Mouse (Mus musculus) forebrain, postnatal 0 days (tissue): ENCODE data around the gene Wfdc2. TPM values are rescaled to one million over a fixed set of nuclear protein-coding genes. Genes with fewer than 3 reads are reported as not detected.
"Not testable (repeated sequence)": the region's sequence is repeated elsewhere in the genome, so short reads cannot be mapped to it uniquely, and the experiment has no call there.

ENCODE experiments used
- ATAC-seq: fragments of 200-750 bp; cut with Nextera tagmentation; 2 replicates; pipeline ENCODE4 v1.8.0; 2017; ENCODE audit warnings: mild to moderate bottlenecking, moderate library complexity
- DNase-seq: peaks from one replicate; pipeline ENCODE4 v3.0.0-alpha.2; 2015
- H3K27ac ChIP-seq: fragments of 300-500 bp; sonication (generic); 2 replicates; pipeline ENCODE4 v1.5.1; 2014; ENCODE audit warnings: low read depth, mild to moderate bottlenecking, antibody characterized with exemption, low read length, moderate library complexity, mixed read lengths
- H3K27me3 ChIP-seq: fragments of 300-500 bp; sonication (generic); 2 replicates; pipeline ENCODE4 v1.6.1; 2014; ENCODE audit warnings: mild to moderate bottlenecking, low read length, mixed read lengths; ENCODE audit not compliant: insufficient read depth
- H3K36me3 ChIP-seq: fragments of 300-500 bp; sonication (generic); 2 replicates; pipeline ENCODE4 v1.6.1; 2014; ENCODE audit warnings: mild to moderate bottlenecking, moderate library complexity; ENCODE audit not compliant: insufficient read depth
- H3K4me1 ChIP-seq: fragments of 300-500 bp; sonication (generic); 2 replicates; pipeline ENCODE4 v1.6.1; 2014; ENCODE audit warnings: antibody characterized with exemption; ENCODE audit not compliant: insufficient read depth
- H3K4me2 ChIP-seq: fragments of 300-500 bp; sonication (generic); 2 replicates; pipeline ENCODE4 v1.6.1; 2014; ENCODE audit warnings: low read depth, mild to moderate bottlenecking, moderate library complexity
- H3K4me3 ChIP-seq: fragments of 300-500 bp; sonication (generic); 2 replicates; pipeline ENCODE4 v1.5.1; 2014; ENCODE audit warnings: low read depth, low read length, mixed read lengths
- H3K9ac ChIP-seq: fragments of 300-500 bp; sonication (generic); 2 replicates; pipeline ENCODE4 v1.6.1; 2014; ENCODE audit warnings: mild to moderate bottlenecking
- H3K9me3 ChIP-seq: fragments of 300-500 bp; sonication (generic); 2 replicates; pipeline ENCODE4 v1.6.1; 2016; ENCODE audit warnings: low read length
- CTCF ChIP-seq: sonication (generic); IDR thresholded peaks from 2 replicates; pipeline ENCODE4 v1.5.1; 2016; ENCODE audit warnings: antibody characterized with exemption, control low read depth, low read depth
- WGBS: fragments of 180-500 bp; shearing (Covaris S2); extraction: QIAGEN DNeasy Blood & Tissue Kit; methylation state at CpG from one replicate; pipeline ENCODE4 v1.1.7; 2014; 5-methylcytosine and 5-hydroxymethylcytosine counted together
- polyA plus RNA-seq: library from polyadenylated mRNA; unstranded; fragments of >200 nt; fragmentation: Nextera tagmentation; extraction: Ambion mirVana; gene quantifications from 2 replicates; pipeline ENCODE4 v1.2.1, GENCODE M21; 2015
- total RNA-seq: library from RNA; depleted of rRNA; stranded (reverse); fragments of >200 nt; gene quantifications from 2 replicates; pipeline ENCODE4 v1.2.3, GENCODE M21; 2014

Wfdc2 gene
- total and polyA plus RNA-seq, 2 experiments from 2014 or later, result 6.1 to 7.3 TPM

GRCm38 (mm10) chr2:164592014-164592413 is 29.8 kb downstream of the Wfdc2 start:
- TF ChIP-seq CTCF, result peak; percentile 92
- Histone ChIP-seq H3K27me3 (no peaks in the 10 kb centered on the region), H3K27ac (no peak overlapping the region), H3K9ac (no peak overlapping the region), H3K4me1 (no peaks in the 10 kb centered on the region), H3K4me3 (no peak overlapping the region), H3K36me3 (no peaks in the 10 kb centered on the region), H3K4me2 (no peak overlapping the region), H3K9me3 (no peaks in the 10 kb centered on the region)
- ATAC-seq, result peak; percentile 80
- 9% methylated on average over 4 of the region's 4 CpGs for WGBS
- peak; percentile 80 for DNase-seq

- no peak for ATAC-seq
- TF ChIP-seq CTCF, result no peak
- no peaks in the 10 kb centered on the region for H3K27me3 ChIP-seq
- no peak within 1 kb of the TSS for H3K4me3 ChIP-seq
- no peak within 1 kb of the TSS for H3K4me2 ChIP-seq
- no peak for DNase-seq
- H3K9me3 ChIP-seq, result no peaks in the 10 kb centered on the region
- no peaks in the 10 kb centered on the region for H3K36me3 ChIP-seq
- no peaks in the 10 kb centered on the region for H3K4me1 ChIP-seq
- no peak within 1 kb of the TSS for H3K27ac ChIP-seq
- no peak within 1 kb of the TSS for H3K9ac ChIP-seq
- 84% methylated on average over 4 of the region's 4 CpGs for WGBS
These were observed 31.3 kb downstream of the Wfdc2 start, which contains the start of gene Eppin for GRCm38 (mm10) chr2:164593494-164593893. Gene Eppin, minus strand, starts transcription at chr2:164593594.

- WGBS, result 75% methylated on average over 3 of the region's 3 CpGs
- Histone ChIP-seq H3K9me3 (no peaks in the 10 kb centered on the region), H3K27ac (no peak overlapping the region)
These were observed 38.0 kb downstream of the Wfdc2 start for GRCm38 (mm10) chr2:164600179-164600578.

GRCm38 (mm10) chr2:164603482-164603881 is 41.3 kb downstream of the Wfdc2 start:
- H3K9ac ChIP-seq, result no peak overlapping the region
- DNase-seq (no peak), ATAC-seq (no peak)
- no peaks in the 10 kb centered on the region for H3K27me3 ChIP-seq
- H3K27ac ChIP-seq, result no peak overlapping the region
- no peak overlapping the region for H3K4me2 ChIP-seq
- H3K9me3 ChIP-seq, result no peaks in the 10 kb centered on the region
- no peak for TF ChIP-seq CTCF
- no peaks in the 10 kb centered on the region for H3K4me1 ChIP-seq
- H3K4me3 ChIP-seq, result no peak overlapping the region
- 95% methylated on average over 3 of the region's 3 CpGs for WGBS
- no peaks in the 10 kb centered on the region for H3K36me3 ChIP-seq

More at GRCm38 (mm10) chr2:164600179-164600578, 38.0 kb downstream of the Wfdc2 start:
- H3K4me2 ChIP-seq, result no peak overlapping the region
- no peaks in the 10 kb centered on the region for H3K36me3 ChIP-seq
- no peak for ATAC-seq
- H3K27me3 ChIP-seq, result no peaks in the 10 kb centered on the region
- TF ChIP-seq CTCF, result no peak
- no peaks in the 10 kb centered on the region for H3K4me1 ChIP-seq
- no peak overlapping the region for H3K4me3 ChIP-seq
- no peak overlapping the region for H3K9ac ChIP-seq
- no peak for DNase-seq

- H3K36me3 ChIP-seq, result no peaks in the 10 kb centered on the region
- H3K9ac ChIP-seq, result no peak overlapping the region
- H3K4me1 ChIP-seq, result no peaks in the 10 kb centered on the region
- no peaks in the 10 kb centered on the region for H3K9me3 ChIP-seq
- 85% methylated on average over 8 of the region's 8 CpGs for WGBS
- H3K4me2 ChIP-seq, result no peak overlapping the region
- TF ChIP-seq CTCF, result no peak
- ATAC-seq (no peak), DNase-seq (no peak)
- H3K4me3 ChIP-seq, result no peak overlapping the region
- H3K27ac ChIP-seq, result no peak overlapping the region
- no peaks in the 10 kb centered on the region for H3K27me3 ChIP-seq
These were observed 42.2 kb downstream of the Wfdc2 start for GRCm38 (mm10) chr2:164604411-164604810.

GRCm38 (mm10) chr2:164608781-164609180 is 46.6 kb downstream of the Wfdc2 start:
- no peak for TF ChIP-seq CTCF
- H3K27me3 ChIP-seq, result no peaks in the 10 kb centered on the region
- no peak overlapping the region for H3K4me3 ChIP-seq
- H3K4me1 ChIP-seq, result no peaks in the 10 kb centered on the region
- WGBS, result 85% methylated on average over 6 of the region's 6 CpGs
- H3K27ac ChIP-seq, result no peak overlapping the region
- ATAC-seq (no peak), DNase-seq (no peak)
- no peak overlapping the region for H3K4me2 ChIP-seq
- no peaks in the 10 kb centered on the region for H3K36me3 ChIP-seq
- no peaks in the 10 kb centered on the region for H3K9me3 ChIP-seq
- no peak overlapping the region for H3K9ac ChIP-seq

- not testable (repeated sequence) for H3K36me3 ChIP-seq, H3K4me3 ChIP-seq, H3K4me1 ChIP-seq, H3K9ac ChIP-seq, DNase-seq, H3K27me3 ChIP-seq, ATAC-seq, H3K9me3 ChIP-seq, H3K27ac ChIP-seq, H3K4me2 ChIP-seq
- 50% methylated on average over 8 of the region's 8 CpGs for WGBS
These were observed 51.3 kb downstream of the Wfdc2 start, which contains the start of the genes Wfdc6b and Wfdc8 for GRCm38 (mm10) chr2:164613471-164613870. Gene Wfdc6b, plus strand, starts transcription at chr2:164613522. Gene Wfdc8, minus strand, starts transcription at chr2:164613626.
